Mouse (Mus musculus) spleen, adult 2 months (tissue): Measurements from ENCODE around the gene 4921524J17Rik.

Experiments
- CTCF ChIP-seq: fragments of 200-500 bp; IDR thresholded peaks from 2 replicates; pipeline ENCODE4 v1.5.1; 2011; ENCODE audit warnings: mild to moderate bottlenecking, inconsistent platforms; ENCODE audit not compliant: insufficient read depth, insufficient read length, insufficient replicate concordance; ENCODE audit errors: extremely low read depth
- POLR2A ChIP-seq: fragments of 200-500 bp; IDR thresholded peaks from 2 replicates; pipeline ENCODE4 v1.6.1; 2011; ENCODE audit warnings: low read depth, low read length, inconsistent platforms

- no peak for TF ChIP-seq CTCF
- no peak for TF ChIP-seq POLR2A
Observed at GRCm38 (mm10) chr8:85405961-85406360, 26.7 kb downstream of the 4921524J17Rik start.
